Mouse (Mus musculus) C2C12 (cell line): Measurements from ENCODE around the gene Fam45a. TPM values are rescaled to one million over a fixed set of nuclear protein-coding genes. Genes with fewer than 3 reads are reported as not detected.
A peak's percentile ranks its signal among the peaks of the same experiment; 100 is the strongest.

ENCODE experiments used
- H3K27me3 ChIP-seq: one replicate; pipeline ENCODE4 v1.6.1; 2011; ENCODE audit not compliant: control insufficient read depth, insufficient read depth, insufficient read length
- H3K36me3 ChIP-seq: one replicate; pipeline ENCODE4 v1.6.1; 2011; ENCODE audit not compliant: control insufficient read depth, insufficient read depth
- H3K4me3 ChIP-seq: one replicate; pipeline ENCODE4 v1.5.1; 2011; ENCODE audit warnings: mild to moderate bottlenecking, control low read depth; ENCODE audit not compliant: poor library complexity, insufficient read depth, severe bottlenecking
- H3K79me2 ChIP-seq: one replicate; pipeline ENCODE4 v1.6.1; 2011; ENCODE audit not compliant: control insufficient read depth, insufficient read depth
- H3K79me3 ChIP-seq: one replicate; pipeline ENCODE4 v1.6.1; 2011; ENCODE audit warnings: low read depth, control low read depth
- H3ac ChIP-seq: one replicate; pipeline ENCODE3; 2011; ENCODE audit warnings: low read depth; ENCODE audit not compliant: control insufficient read depth, insufficient read length
- MAX ChIP-seq: IDR thresholded peaks from one replicate; pipeline ENCODE4 v1.6.1; 2011; ENCODE audit warnings: mild to moderate bottlenecking, control low read depth
- MYOG ChIP-seq: IDR thresholded peaks from one replicate; pipeline ENCODE4 v1.6.1; 2011; ENCODE audit not compliant: control insufficient read depth, insufficient read length; ENCODE audit errors: extremely low read depth
- USF1 ChIP-seq: IDR thresholded peaks from one replicate; pipeline ENCODE4 v1.6.1; 2011; ENCODE audit warnings: low read depth, mild to moderate bottlenecking, control low read depth, moderate library complexity
- microRNA-seq: library from miRNA; unstranded; fragments of <30 nt; microRNA quantifications from one replicate; pipeline ENCODE4, GENCODE M21; 2019; ENCODE audit warnings: borderline microRNAs expressed
- polyA plus RNA-seq: library from polyadenylated mRNA; unstranded; fragments of >200 nt; fragmentation: generic; extraction: Trizol; gene quantifications from one replicate; pipeline ENCODE4 v1.2.1, GENCODE M21; 2012; ENCODE audit warnings: missing spikeins

Fam45a gene
- polyA plus RNA-seq, 1 experiment: 8.5 TPM

- no peaks in the 10 kb centered on the region for H3K27me3 ChIP-seq
- H3K79me2 ChIP-seq: peaks cover 18% of the 10 kb centered on the region
- H3K4me3 ChIP-seq: peak within 1 kb of the TSS; percentile 65
- TF ChIP-seq MYOG (no peak), MAX (peak; percentile 44)
- H3K36me3 ChIP-seq: peaks cover 29% of the 10 kb centered on the region
- H3ac ChIP-seq: peak within 1 kb of the TSS; percentile 83
- H3K79me3 ChIP-seq: peaks cover 9% of the 10 kb centered on the region
Observed at GRCm38 (mm10) chr19:60874064-60874694, 62.8 kb downstream of the Fam45a start, which contains the start of gene Prdx3. Prdx3 (minus strand) TSS chr19:60874556.

GRCm38 (mm10) chr19:60883129-60883528 lies 71.7 kb downstream of the Fam45a start:
- TF ChIP-seq MAX (no peak), USF1 (peak; percentile 37)

More at GRCm38 (mm10) chr19:60883129-60883528, 71.7 kb downstream of the Fam45a start:
- no peaks in the 10 kb centered on the region for H3K36me3 ChIP-seq
- no peak overlapping the region for H3ac ChIP-seq
- no peak overlapping the region for H3K4me3 ChIP-seq
- H3K79me2 ChIP-seq: no peaks in the 10 kb centered on the region
- H3K79me3 ChIP-seq: no peaks in the 10 kb centered on the region
- no peaks in the 10 kb centered on the region for H3K27me3 ChIP-seq

Small RNAs within 50 kb of the gene (microRNA-seq; reads per million reads assigned to microRNA genes)
- gene mmu-mir-3084-1: not detected

Other genes starting within 250 kb of the Fam45a start
- 11.2 TPM for gene Cacul1, start 230.6 kb upstream of the Fam45a start, polyA plus RNA-seq
- gene Nanos1, start 55.6 kb upstream of the Fam45a start, polyA plus RNA-seq: 2.8 TPM
- gene Eif3a, start 20.9 kb upstream of the Fam45a start, polyA plus RNA-seq: 68.7 TPM
- gene Sfxn4, start 49.9 kb downstream of the Fam45a start, polyA plus RNA-seq: 1.8 TPM
- gene Prdx3, start 63.0 kb downstream of the Fam45a start, polyA plus RNA-seq: 83.1 TPM
- gene Grk5, start 78.2 kb downstream of the Fam45a start, polyA plus RNA-seq: 1.1 TPM